Mouse (Mus musculus): ENCODE measurements around the gene Trap1.
"Not testable (repeated sequence)": the region's sequence is repeated elsewhere in the genome, so short reads cannot be mapped to it uniquely, and the experiment has no call there.

The Trap1 gene

DNA sequence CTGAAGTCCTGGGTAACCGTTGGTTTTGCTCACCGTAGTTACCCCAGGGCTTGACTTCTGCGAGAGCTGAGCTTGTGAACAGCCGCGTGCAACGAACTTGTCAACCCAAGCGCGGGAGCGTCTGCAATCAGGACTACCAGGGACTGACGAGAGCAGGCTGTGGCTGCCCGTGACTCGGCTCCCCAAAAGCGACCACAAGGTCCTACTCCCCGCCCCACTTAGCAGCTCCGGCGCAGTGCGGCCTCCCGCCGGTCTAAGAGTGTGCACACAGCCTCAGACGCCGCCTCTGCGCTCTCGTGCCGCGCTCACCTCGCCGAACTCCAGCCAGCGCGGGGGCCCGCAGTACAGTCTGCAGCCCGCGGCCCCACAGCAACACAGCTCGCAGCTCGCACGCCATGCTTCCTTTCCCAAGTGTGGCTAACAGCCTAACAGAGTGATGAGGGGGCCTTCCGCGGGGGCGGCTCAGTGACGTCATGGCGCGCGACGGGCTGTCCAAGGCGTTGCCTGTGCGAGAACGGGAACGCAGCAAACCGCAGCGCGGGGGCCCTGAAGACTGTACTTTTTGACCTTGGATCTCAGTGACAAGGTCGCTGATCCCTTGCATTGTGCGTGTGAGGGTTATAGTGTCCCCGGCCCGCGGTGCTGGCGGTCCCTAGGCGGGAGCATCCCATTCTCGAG, at the start of gene Trap1:
TSS of gene Trap1 (minus strand) at position 444 of the 678 bp plus-strand sequence.
- peak; percentile 93 for DNase-seq (ENCODE audit: low spot score)

DNA sequence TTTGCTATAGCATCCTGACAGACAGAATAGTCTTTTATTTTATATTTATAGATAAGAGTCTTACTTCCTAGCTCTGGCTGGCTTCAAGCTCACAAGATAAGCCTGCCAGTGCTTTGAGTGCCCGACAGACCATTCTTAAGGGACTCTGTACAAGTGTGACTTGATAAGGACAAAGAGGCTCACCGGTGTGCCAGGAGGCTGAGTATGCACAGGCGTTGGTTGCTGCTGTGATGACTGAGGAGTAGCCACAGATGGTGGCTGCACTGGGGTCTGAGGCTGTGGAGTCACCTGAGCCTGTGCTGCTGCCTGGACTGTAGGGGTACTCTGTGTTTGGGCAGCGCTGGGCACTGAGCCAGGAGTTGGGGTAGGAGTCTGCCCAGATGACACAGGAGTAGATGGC, 39.4 kb upstream of the Trap1 start:
- no peak for DNase-seq (ENCODE audit: low spot score)

DNA sequence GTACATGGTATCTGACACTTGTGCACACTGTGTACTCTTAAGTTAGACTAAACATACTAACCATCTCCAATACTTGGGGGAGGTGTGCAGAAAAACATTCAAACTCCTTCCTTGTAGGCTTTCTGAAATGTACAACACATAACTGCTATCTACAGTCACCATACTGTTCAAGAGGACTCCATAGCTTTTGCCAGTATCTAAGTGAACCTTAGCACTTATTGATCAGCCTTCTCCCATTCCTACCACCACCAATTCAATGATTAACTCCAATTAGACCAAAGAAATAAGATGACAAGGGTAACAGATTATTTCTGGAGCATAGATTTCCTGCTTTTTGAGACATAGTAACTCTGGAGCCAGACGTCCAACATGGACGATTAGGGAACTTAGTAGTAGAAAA, 22.7 kb upstream of the Trap1 start:
- no peak for DNase-seq (ENCODE audit: low spot score)

DNA sequence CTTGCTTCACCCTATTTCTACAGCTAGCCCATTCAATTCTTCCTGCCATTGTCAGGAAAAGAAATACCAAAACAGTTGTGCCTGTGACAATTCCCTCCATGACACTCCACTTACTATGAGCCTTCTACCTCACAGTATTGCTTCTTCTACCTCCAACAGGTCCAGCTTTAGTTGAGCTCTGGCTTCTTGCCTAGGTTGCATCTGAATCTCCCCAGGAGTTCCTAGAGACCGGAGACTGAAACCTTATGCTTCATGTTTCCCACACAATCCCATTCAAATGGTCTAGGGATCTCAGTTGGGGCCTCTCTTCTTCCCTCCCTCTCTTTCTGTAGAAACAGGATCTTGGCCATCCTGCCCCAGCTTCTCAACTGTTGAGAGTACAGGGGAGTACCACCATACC, 19.9 kb upstream of the Trap1 start:
- no peak for DNase-seq (ENCODE audit: low spot score)

DNA sequence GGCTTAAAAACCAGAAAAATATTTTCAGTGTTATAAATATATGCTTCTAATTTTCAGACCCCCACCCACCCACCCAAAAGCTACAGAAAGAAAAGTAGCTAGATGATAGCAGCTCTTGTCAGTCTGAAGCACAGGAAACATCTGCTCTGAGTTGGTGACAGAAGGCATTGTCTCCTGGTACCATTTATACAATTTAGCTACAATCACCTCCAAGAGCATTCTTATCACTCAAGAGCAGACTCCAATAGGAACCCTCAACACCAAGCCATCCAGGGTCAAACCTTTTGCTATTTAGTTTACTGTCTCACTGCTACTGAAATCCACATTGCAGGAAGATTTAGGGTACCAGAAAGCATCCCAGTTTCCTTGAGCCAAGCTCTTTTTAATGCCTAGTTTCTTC, 19.3 kb upstream of the Trap1 start:
- no peak for DNase-seq (ENCODE audit: low spot score)

DNA sequence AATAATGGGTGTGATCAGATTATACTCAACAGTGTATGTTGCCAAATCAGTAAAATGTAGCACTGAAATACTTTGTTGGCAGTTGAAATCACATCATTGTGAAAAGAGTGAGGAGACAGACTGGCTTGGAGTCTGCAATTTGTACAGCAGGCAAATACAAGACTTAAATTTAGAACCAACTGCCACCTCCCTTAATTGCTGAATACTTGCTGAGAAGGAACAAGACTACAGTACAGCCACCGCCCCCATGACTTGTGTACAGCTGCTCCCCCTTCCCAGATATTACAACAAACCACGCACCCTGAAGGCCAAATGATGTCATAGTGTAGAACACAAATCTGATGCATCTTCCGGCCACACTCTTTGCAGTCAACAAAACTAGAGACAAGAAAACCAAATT, 18.5 kb upstream of the Trap1 start:
- no peak for DNase-seq (ENCODE audit: low spot score)

DNA sequence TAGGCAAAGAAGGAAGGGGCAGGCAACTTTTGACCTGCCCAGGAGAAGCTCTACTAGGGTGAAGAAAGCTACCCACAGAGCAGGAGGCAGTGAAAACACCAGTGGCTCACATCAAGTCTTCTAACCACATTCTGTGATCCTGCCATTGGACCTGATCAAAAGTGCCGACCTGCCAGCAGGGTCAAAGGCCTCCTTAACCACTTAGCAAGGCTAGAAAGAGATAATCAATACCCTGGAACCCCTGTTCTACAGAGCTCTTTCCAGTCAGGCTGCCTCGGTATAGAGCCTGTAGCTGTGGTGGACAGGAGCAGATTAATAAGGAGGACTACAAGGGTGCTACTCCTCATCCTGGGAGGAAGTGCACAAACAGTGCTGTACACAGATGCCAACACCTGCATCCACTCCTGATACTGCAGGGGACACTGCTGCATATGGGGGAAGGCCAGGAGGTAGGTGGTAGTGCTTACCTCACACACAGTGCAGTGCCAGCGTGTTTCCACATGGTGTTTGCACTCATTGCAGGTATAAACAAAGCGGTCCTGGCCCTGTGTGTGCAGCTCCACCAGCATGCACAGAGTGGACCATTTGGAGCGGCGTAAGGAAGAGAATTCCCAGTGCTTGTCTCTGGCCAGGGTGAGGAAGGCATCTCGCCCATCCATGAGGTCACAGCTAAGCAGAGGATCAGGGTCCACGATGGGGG, 9.7 kb upstream of the Trap1 start:
- no peak for DNase-seq (ENCODE audit: low spot score)

DNA sequence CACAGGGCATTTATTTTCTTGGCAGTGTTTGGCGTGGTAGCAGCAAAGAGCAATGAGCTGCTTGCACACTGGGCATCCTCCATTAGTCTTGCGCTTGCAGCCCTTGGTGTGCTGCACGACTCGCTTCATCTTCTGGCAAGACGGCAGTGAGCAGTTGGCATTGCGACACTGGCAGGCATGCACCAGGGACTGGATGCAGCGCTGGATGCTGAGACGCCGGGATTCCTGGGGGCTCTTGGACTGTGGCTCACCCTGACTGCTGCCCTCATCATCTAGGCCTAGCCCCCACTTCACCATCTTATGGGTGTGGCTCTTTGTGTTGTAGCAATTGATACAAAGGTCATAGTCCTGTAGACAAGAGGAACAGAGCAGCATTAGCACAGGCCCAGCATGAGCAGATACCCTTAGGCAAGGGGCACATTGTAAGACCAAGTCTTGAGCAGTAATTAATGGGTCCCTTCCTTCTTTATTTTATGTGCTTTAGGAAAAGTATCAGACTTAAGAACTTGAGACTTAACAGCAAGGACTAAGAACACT, 8.3 kb upstream of the Trap1 start:
- no peak for DNase-seq (ENCODE audit: low spot score)

DNA sequence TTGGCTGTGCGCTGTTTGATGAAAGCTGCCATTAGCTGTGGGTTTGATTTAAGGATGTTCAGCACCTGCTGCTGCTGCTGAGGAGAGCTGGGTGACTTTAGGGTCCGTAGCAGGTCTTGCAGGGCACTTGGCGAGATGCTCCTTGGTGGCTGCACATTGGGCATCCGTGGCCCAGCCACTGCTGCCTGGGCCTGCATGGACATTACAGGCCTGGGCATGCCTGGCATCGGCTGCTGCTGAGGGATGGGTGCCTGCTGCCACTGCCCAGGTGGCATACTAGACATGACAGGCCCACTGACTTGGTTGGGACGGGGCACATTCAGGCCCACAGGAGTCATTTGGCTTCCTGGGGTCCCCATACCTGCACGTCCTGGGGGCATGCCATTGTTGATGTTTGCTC, 7.4 kb upstream of the Trap1 start:
- DNase-seq (ENCODE audit: low spot score) = no peak

DNA sequence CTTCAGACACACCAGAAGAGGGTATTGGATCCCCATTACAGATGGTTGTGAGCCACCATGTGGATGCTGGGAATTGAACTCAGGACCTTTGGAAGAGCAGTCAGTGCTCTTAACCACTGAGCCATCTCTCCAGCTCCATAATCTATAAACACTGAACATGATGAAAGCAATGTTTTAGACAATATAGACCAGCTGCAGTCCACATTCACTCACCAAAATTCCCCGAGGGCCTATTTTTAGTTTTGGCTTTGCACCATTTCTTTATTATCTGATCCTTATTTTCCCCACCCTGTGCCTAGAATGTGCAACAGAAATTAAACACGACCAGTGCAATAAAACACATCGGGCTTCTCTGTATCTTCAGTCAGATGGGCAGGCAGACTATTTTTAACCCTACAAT, 2.8 kb upstream of the Trap1 start:
- DNase-seq (ENCODE audit: low spot score) = not testable (repeated sequence)

DNA sequence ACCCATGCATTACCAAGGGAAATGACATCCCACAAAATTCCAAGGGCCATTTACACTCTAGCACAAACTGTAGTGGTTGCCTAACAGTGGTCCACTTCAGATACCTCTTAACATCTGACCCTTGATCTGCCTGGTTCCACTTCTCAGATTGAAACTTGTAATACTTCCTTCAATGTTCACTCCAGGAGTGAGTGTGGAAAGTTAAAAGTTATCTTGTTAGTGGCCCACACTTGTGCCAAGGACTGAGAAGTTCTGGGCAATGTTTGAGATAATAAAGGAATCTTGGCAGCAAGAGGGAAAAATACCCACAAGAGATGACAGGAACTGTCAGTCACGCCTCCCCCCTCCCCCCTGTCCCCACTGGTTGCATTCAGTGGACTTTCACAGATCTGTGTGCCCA, 2.0 kb upstream of the Trap1 start:
- peak; percentile 50 for DNase-seq (ENCODE audit: low spot score)

DNA sequence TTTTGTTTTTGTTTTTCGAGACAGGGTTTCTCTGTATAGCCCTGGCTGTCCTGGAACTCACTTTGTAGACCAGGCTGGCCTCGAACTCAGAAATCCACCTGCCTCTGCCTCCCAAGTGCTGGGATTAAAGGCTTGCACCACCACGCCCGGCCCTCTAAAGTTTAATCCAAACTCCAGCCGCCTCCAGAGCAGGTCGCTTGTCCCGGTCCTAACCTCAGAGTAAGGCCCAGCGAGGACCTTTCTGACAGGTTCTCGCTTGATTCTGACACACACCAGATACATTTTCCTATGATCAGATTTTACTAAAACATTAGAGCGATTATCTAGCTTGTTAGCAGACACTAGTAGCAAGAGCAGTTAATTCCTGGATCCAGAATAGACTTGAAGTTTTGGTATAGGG, 675 bp upstream of the Trap1 start:
- DNase-seq (ENCODE audit: low spot score) = not testable (repeated sequence)

DNA sequence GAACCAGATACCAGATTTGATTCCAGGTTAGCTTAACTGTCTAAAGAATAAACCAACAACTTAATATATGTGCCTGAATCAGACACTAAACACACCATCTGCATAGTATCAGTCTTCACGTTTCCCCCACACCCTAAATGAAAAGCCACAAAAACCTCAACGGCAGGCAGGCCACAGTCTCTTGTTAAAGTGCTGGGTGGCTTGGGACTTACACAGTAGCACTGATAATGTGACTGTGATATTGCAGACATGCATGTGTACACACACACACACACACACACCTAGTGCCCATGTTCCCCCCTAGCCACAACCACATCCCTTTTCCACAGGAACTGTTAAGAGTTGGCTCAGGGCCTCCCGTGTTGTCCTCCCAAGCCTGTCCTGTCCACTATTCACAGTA, 2.8 kb downstream of the Trap1 start:
- DNase-seq (ENCODE audit: low spot score) = no peak

DNA sequence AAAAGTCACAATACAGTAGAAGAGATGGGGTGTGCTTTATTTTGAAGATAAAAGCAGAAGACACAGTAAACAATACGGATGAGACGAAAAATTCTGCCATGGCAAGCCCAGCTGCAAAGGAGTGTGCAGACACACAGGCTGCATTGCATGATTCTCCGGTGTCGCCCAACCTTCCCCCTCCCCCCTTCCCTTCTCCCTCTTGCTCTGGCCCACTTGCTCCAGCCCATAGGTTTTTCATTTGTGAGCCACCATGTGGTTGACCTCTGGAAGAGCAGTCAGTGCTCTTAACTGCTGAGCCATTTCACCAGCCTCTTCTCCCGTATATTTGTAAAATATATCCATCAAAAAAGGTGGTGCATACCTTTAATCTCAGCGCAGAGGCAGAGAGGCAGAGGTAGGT, 3.3 kb downstream of the Trap1 start:
- DNase-seq (ENCODE audit: low spot score) = no peak

DNA sequence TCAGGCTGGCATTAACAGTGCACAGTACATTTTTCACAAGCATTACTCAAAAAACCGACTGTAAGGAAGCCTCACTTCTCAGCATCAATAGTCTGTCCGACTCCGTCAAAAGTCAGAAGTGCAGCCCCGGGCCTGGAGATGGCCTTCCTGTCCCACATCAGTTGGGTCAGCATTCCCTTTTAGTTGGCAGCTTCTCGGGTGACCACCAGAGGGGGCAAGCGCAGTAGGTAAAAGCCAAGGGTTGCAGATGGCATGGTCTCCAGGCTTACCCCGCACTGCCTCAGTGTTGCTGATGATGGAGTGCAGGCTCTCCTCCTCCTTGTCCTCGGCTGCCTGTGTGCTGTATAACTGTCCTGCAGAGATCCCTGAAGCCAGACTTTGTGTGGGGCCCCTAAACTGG, 9.0 kb downstream of the Trap1 start:
- DNase-seq (ENCODE audit: low spot score) = peak; percentile 61

DNA sequence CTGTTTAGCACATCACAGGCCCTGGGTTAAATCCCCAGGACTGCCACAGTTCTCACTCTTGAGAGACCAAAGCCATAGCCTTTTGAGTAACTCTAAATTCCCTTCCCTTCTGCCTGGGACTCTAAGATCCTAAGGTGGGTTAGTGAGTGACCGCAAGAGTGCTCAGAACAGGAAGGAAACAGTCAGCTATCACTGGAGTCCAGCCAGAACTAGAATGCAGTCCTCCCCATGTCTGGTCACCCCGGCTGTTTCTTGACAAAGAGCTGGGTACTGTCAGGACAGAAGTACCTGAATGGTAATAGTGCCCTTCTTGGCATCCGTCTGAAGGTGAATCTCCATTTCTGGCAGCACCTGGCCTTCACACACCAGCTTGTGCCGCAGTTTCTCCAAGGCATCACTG, 12.7 kb downstream of the Trap1 start:
- DNase-seq (ENCODE audit: low spot score) = no peak

DNA sequence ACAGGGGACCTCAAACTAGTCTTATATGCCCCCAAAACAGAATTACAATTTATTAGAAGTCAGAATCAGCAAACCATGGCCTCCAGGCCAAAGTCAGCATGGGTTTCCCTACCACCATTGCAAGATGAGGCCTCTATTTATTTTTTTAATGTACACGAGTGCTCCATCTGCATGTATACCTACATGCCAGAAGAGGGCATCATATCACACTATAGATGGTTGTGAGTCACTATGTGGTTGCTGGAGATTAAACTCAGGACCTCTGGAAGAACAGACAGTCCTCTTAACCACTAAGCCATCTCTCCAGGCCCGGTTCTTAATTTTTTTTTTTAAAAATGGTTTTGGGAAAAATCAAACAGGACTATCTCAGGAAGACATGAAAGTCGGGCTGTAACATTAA, 23.8 kb downstream of the Trap1 start:
- DNase-seq (ENCODE audit: low spot score) = no peak

DNA sequence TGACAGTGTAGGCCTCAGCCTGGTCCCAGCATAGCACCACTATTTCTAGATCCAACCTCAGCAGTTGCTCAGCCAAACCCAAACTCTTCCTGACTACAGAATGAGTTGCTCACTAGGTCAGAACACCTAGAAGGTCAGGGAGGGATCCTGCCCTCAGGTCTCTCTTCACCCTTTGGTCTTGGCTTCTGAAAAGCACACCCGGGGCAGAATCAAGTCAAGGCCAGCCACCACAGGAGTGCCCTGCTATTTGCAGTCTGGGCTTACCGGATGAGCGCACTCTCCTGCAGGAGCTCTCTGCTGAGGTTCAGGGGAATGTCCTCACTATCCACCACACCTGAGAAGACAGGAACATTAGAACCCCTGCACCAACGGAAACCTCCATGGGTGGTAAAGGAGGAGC, 25.0 kb downstream of the Trap1 start:
- no peak for DNase-seq (ENCODE audit: low spot score)

DNA sequence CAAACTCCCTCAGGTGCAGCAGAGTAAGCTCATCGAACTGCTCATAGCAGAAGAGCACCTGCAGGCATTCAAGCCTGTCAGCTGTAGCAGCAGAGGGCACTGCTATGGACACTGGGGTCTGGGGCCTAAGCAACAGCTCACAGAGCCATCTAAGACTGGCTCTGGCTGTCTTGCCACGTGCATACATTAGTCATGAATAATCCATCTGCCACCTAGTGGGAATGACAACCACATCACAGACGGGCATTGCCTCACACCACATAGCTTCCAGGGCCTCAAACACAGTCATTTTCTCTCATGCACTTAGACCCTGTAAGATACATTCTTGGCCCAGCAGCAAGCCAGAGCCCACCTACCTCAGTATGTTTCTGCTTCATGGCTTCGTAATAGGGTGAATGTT, 32.1 kb downstream of the Trap1 start:
- no peak for DNase-seq (ENCODE audit: low spot score)

DNA sequence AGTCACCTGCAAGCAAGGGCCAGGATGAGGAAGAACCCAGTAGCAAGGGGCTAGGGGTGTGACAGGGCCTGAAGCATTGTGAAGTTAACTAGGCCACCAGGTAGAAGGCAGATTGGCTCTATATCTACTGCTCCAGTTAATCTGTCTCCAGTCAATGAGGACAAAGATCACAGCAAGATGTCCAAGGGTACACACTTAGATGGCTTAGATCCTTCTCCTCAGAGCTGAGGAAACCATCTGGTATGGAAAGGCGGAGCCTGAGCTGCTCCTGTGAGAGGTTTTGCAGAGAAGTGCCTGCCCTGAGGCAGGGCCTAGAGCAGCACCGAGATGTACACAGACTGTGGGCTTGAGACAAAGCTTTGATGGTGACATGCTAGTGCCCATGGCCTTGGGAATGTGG, 33.5 kb downstream of the Trap1 start:
- no peak for DNase-seq (ENCODE audit: low spot score)

DNA sequence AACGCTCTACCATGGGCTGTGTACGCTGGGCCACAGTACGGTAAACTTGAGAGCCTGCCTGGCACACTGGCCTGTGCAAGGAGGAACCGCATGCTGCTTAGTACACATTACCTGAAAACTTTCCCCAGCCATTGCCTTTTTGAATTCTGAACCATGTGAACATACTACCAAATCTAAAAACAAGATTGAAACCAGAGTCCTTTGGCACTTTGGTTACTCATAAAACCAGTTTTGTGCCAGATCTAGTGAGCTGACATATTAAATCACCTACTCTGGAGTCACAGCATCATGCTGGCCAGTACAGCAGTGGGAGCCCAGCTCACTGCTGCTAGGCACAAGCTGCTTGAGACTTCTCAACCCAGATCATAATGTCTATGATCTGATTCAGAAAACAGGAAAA, 36.0 kb downstream of the Trap1 start:
- no peak for DNase-seq (ENCODE audit: low spot score)

DNA sequence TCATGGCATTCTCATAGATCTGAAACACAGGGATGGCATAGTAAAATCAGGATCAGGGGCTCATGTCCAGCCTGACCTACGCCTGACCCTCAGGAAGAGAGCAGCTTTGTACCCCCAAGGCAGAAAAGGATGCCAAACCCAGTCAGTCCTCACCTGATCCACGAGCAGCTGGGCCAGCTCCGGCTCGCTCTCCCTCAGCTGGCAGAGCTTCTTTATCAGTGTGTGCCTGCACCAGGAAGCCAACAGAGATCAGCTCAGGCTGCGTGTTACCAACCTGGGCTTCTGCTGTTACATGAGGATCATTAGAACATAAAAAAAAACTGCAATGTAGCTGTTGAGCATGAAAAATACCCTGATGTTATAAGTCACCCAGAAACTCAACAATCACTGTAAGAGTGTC, 37.4 kb downstream of the Trap1 start:
- DNase-seq (ENCODE audit: low spot score) = no peak

DNA sequence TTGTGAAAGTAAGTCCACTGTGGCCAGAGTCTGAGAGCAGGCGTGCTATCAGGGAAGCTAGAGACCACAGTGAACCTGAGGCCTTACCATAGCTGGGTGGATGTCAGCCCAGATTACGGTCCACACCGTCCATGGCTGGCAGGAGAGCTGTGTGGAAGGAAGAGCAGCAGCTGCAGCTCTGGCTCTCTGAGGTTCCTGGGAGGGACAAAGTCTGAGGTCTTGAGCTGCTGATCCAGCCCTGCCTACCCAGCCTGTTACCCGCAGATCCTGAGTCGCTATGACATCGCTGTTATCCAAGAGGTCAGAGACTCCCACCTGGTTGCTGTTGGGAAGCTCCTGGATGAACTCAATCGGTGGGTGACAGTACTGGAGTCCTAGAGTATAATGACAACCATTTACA, 39.9 kb downstream of the Trap1 start:
- no peak for DNase-seq (ENCODE audit: low spot score)

DNA sequence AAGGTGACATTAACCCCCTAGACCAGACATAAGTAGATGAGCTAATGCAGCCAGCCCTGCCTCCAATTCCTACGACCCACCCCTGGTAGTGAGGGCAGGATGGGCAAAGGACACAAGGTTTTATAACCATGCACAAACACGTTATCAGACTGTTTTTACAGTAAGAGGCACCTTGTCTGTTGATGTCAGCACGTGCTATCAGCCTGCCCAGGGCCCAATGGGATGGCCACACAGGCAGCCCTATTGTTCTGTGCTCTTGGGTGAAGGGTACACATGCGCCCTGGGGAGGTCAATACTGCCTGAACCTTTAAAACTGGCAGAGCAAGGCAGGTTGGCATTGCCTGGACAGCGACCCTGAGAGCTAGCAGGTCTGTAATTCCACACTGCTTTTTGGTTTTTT, 40.8 kb downstream of the Trap1 start, which contains the start of gene Dnase1:
TSS of gene Dnase1 (plus strand) at position 136 of the 400 bp plus-strand sequence.
- no peak for DNase-seq (ENCODE audit: low spot score)
